ENCODE assay signal across 17 mouse cellular contexts in genomic region chr2:63828633-63829032, GRCm38 (mm10).
DNase-seq lines count a peak whose midpoint lies in the region; ATAC-seq and TF ChIP-seq lines count a peak whose summit lies in the region.
"Had no signal": no experiment of that assay in that cellular context is flagged by ENCODE, and none has a peak within 500 bp of the region (broad histone marks: within the 10 kb centered on the region; RNA-seq: fewer than 3 reads in every experiment).

No protein-coding gene starts in this region.

- 32% methylated on average over 3 of the region's 3 CpGs for WGBS in heart, embryonic 13.5 days
- WGBS in heart, embryonic 11.5 days (ENCODE audit: insufficient replicate concordance), result 34% methylated on average over 3 of the region's 3 CpGs
- 32% methylated on average over 3 of the region's 3 CpGs for WGBS in lung, embryonic 14.5 days
- WGBS in embryonic facial prominence, embryonic 11.5 days, result 38% methylated on average over 3 of the region's 3 CpGs
- WGBS in lung, postnatal 0 days, result 29% methylated on average over 3 of the region's 3 CpGs

- no peak for TF ChIP-seq CTCF in lung, embryonic 14.5 days (IDR thresholded peaks at IDR 0.05; ENCODE audit: low read depth)
- no peak for TF ChIP-seq CTCF in lung, postnatal 0 days (IDR thresholded peaks at IDR 0.05)

- H3K36me3 ChIP-seq in heart, embryonic 13.5 days, result no peaks in the 10 kb centered on the region
- H3K36me3 ChIP-seq in heart, embryonic 11.5 days (ENCODE audit: control insufficient read depth, insufficient read depth, low read length), result no peaks in the 10 kb centered on the region
- H3K36me3 ChIP-seq in lung, embryonic 14.5 days (ENCODE audit: insufficient read depth), result no peaks in the 10 kb centered on the region
- no peaks in the 10 kb centered on the region for H3K36me3 ChIP-seq in embryonic facial prominence, embryonic 11.5 days (replicated peaks; ENCODE audit: control insufficient read depth, insufficient read depth, low read depth, low read length)
- H3K36me3 ChIP-seq in lung, postnatal 0 days (ENCODE audit: insufficient read depth, low read length), result no peaks in the 10 kb centered on the region
- H3K36me3 ChIP-seq: forebrain, embryonic 15.5 days; midbrain, embryonic 13.5 days; stomach, embryonic 15.5 days had no signal

- no peaks in the 10 kb centered on the region for H3K27me3 ChIP-seq in heart, embryonic 13.5 days (replicated peaks)
- H3K27me3 ChIP-seq in heart, embryonic 11.5 days (ENCODE audit: control insufficient read depth, insufficient read depth, low read length), result no peaks in the 10 kb centered on the region
- no peaks in the 10 kb centered on the region for H3K27me3 ChIP-seq in lung, embryonic 14.5 days (ENCODE audit: insufficient read depth, low read length)
- H3K27me3 ChIP-seq in embryonic facial prominence, embryonic 11.5 days (ENCODE audit: control insufficient read depth, insufficient read depth, low read length), result no peaks in the 10 kb centered on the region
- no peaks in the 10 kb centered on the region for H3K27me3 ChIP-seq in lung, postnatal 0 days (replicated peaks; ENCODE audit: insufficient read depth, low read length)
- H3K27me3 ChIP-seq: forebrain, embryonic 15.5 days; midbrain, embryonic 13.5 days; stomach, embryonic 15.5 days had no signal

- peak; percentile 35 for DNase-seq in lung, embryonic 14.5 days
- DNase-seq in lung, postnatal 4 days, result no peak
- peak; percentile 69 for DNase-seq in embryonic facial prominence, embryonic 11.5 days (ENCODE audit: low spot score)
- DNase-seq in lung, postnatal 0 days (ENCODE audit: low spot score), result peak; percentile 30
- DNase-seq in cerebellum, adult 9-10 months, result no peak
- no peak for DNase-seq in ovary, adult 18-20 months (ENCODE audit: low spot score)
- DNase-seq: adrenal gland, adult 2 months; cerebellum, postnatal 25 days; right cerebral cortex, adult 18-20 months had no signal

- TF ChIP-seq EP300 in lung, postnatal 0 days (IDR thresholded peaks at IDR 0.05), result no peak

- H3K9me3 ChIP-seq in heart, embryonic 13.5 days, result no peaks in the 10 kb centered on the region
- H3K9me3 ChIP-seq in heart, embryonic 11.5 days (replicated peaks; ENCODE audit: control insufficient read depth, low read length), result no peaks in the 10 kb centered on the region
- no peaks in the 10 kb centered on the region for H3K9me3 ChIP-seq in lung, embryonic 14.5 days (ENCODE audit: low read depth, low read length)
- H3K9me3 ChIP-seq in embryonic facial prominence, embryonic 11.5 days (replicated peaks; ENCODE audit: control insufficient read depth, low read length), result no peaks in the 10 kb centered on the region
- no peaks in the 10 kb centered on the region for H3K9me3 ChIP-seq in lung, postnatal 0 days (ENCODE audit: low read length)
- H3K9me3 ChIP-seq: forebrain, embryonic 15.5 days; midbrain, embryonic 13.5 days; stomach, embryonic 15.5 days had no signal

- no peak overlapping the region for H3K4me3 ChIP-seq in heart, embryonic 13.5 days
- no peak overlapping the region for H3K4me3 ChIP-seq in heart, embryonic 11.5 days (ENCODE audit: low read depth, low read length)
- no peak overlapping the region for H3K4me3 ChIP-seq in lung, embryonic 14.5 days (ENCODE audit: low read depth, low read length)
- no peak overlapping the region for H3K4me3 ChIP-seq in embryonic facial prominence, embryonic 11.5 days (ENCODE audit: low read depth, low read length)
- H3K4me3 ChIP-seq in lung, postnatal 0 days (ENCODE audit: low read depth, low read length), result no peak overlapping the region
- H3K4me3 ChIP-seq: forebrain, embryonic 15.5 days; midbrain, embryonic 13.5 days; stomach, embryonic 15.5 days had no signal

- no peak overlapping the region for H3K9ac ChIP-seq in heart, embryonic 13.5 days
- H3K9ac ChIP-seq in heart, embryonic 11.5 days (ENCODE audit: low read depth, low read length), result no peak overlapping the region
- no peak overlapping the region for H3K9ac ChIP-seq in lung, embryonic 14.5 days
- H3K9ac ChIP-seq in embryonic facial prominence, embryonic 11.5 days (replicated peaks; ENCODE audit: low read length), result no peak overlapping the region
- H3K9ac ChIP-seq in lung, postnatal 0 days (replicated peaks; ENCODE audit: low read depth), result no peak overlapping the region
- H3K9ac ChIP-seq: forebrain, embryonic 15.5 days; hindbrain, embryonic 14.5 days; midbrain, embryonic 13.5 days; stomach, embryonic 15.5 days had no signal

- no peak for ATAC-seq in heart, embryonic 13.5 days (ENCODE audit: extremely low read depth, insufficient number of reproducible peaks, low FRiP score, low TSS enrichment)
- no peak for ATAC-seq in heart, embryonic 11.5 days (replicated peaks; ENCODE audit: insufficient number of reproducible peaks, low FRiP score, low TSS enrichment)
- ATAC-seq in lung, embryonic 14.5 days (ENCODE audit: insufficient read depth), result 0 out of 2 replicates have a peak, but pooled peaks have one; percentile 31
- no peak for ATAC-seq in embryonic facial prominence, embryonic 11.5 days (replicated peaks; ENCODE audit: insufficient number of reproducible peaks, low FRiP score, low TSS enrichment, low read depth)
- 0 out of 2 replicates have a peak, but pooled peaks have one; percentile 25 for ATAC-seq in lung, postnatal 0 days
- ATAC-seq: forebrain, embryonic 15.5 days; intestine, embryonic 16.5 days; midbrain, embryonic 13.5 days had no signal

- peaks cover 47% of the 10 kb centered on the region for H3K4me1 ChIP-seq in heart, embryonic 13.5 days
- peaks cover 12% of the 10 kb centered on the region for H3K4me1 ChIP-seq in heart, embryonic 11.5 days (ENCODE audit: control insufficient read depth, insufficient read depth, low read length)
- 0 out of 2 replicates have a peak, but pooled peaks cover 6% of the 10 kb centered on the region for H3K4me1 ChIP-seq in lung, embryonic 14.5 days (ENCODE audit: insufficient read depth)
- H3K4me1 ChIP-seq in embryonic facial prominence, embryonic 11.5 days (ENCODE audit: control insufficient read depth, insufficient read depth, low read length), result no peaks in the 10 kb centered on the region
- peaks cover 4% of the 10 kb centered on the region; the same call in 1 of the 2 replicates for H3K4me1 ChIP-seq in lung, postnatal 0 days (ENCODE audit: insufficient read depth, low read depth, low read length)
- H3K4me1 ChIP-seq: forebrain, embryonic 15.5 days; midbrain, embryonic 13.5 days had no signal

- peak overlapping the region; percentile 12; the same call in 1 of the 2 replicates for H3K27ac ChIP-seq in heart, embryonic 13.5 days (replicated peaks)
- no peak overlapping the region for H3K27ac ChIP-seq in heart, embryonic 11.5 days (ENCODE audit: low read depth, low read length)
- H3K27ac ChIP-seq in lung, embryonic 14.5 days (ENCODE audit: low read depth), result no peak overlapping the region
- H3K27ac ChIP-seq in embryonic facial prominence, embryonic 11.5 days (replicated peaks; ENCODE audit: low read depth, low read length), result no peak overlapping the region
- no peak overlapping the region for H3K27ac ChIP-seq in lung, postnatal 0 days (ENCODE audit: low read length)
- H3K27ac ChIP-seq: forebrain, embryonic 15.5 days; hindbrain, embryonic 14.5 days; macrophage; midbrain, embryonic 13.5 days; stomach, embryonic 15.5 days had no signal

- no peak overlapping the region for H3K4me2 ChIP-seq in heart, embryonic 13.5 days
- H3K4me2 ChIP-seq in heart, embryonic 11.5 days, result no peak overlapping the region
- no peak overlapping the region for H3K4me2 ChIP-seq in lung, embryonic 14.5 days
- no peak overlapping the region for H3K4me2 ChIP-seq in embryonic facial prominence, embryonic 11.5 days (ENCODE audit: low read depth, low read length)
- H3K4me2 ChIP-seq in lung, postnatal 0 days (replicated peaks; ENCODE audit: low read depth, low read length), result no peak overlapping the region
- H3K4me2 ChIP-seq: forebrain, embryonic 15.5 days; hindbrain, embryonic 14.5 days; midbrain, embryonic 13.5 days; stomach, embryonic 15.5 days had no signal

Comparison
In these comparisons a context has a peak if more than half of its experiments do, and no peak if none do; other contexts are left out.
1. DNase-seq: peak in lung, embryonic 14.5 days (single experiment), embryonic facial prominence, embryonic 11.5 days (single experiment) and lung, postnatal 0 days (single experiment); none in lung, postnatal 4 days (0 of 2), cerebellum, adult 9-10 months (single experiment) and ovary, adult 18-20 months (single experiment).
2. ATAC-seq: peak in lung, embryonic 14.5 days (single experiment) and lung, postnatal 0 days (single experiment); none in heart, embryonic 13.5 days (single experiment), heart, embryonic 11.5 days (single experiment) and embryonic facial prominence, embryonic 11.5 days (single experiment).